Mouse (Mus musculus) CH12.LX (cell line): ENCODE data around the gene Slc25a45. TPM values are rescaled to one million over a fixed set of nuclear protein-coding genes. Genes with fewer than 3 reads are reported as not detected.
"Not testable (repeated sequence)": the region's sequence is repeated elsewhere in the genome, so short reads cannot be mapped to it uniquely, and the experiment has no call there.

Source experiments
- DNase-seq: peaks from one replicate; pipeline ENCODE4 v3.0.0-alpha.2; 2013; ENCODE audit errors: extremely low read depth
- H3K27ac ChIP-seq: 2 replicates; pipeline ENCODE4 v1.5.1; 2012; ENCODE audit warnings: low read depth, mild to moderate bottlenecking, control low read depth, moderate library complexity; ENCODE audit not compliant: insufficient read depth
- H3K27me3 ChIP-seq: replicated peaks from 2 replicates; pipeline ENCODE3; 2012; ENCODE audit warnings: inconsistent platforms
- H3K36me3 ChIP-seq, 2 experiments: replicated peaks in 1 of 2; 2 replicates each; pipeline versions ENCODE3 to v1.6.1; 2012; ENCODE audit warnings: inconsistent platforms in 1 of 2, low read length in 1 of 2, mild to moderate bottlenecking in 1 of 2, mixed read lengths in 1 of 2, moderate library complexity in 1 of 2; ENCODE audit not compliant: control insufficient read depth in 1 of 2, insufficient read depth in 1 of 2
- H3K4me1 ChIP-seq, 2 experiments: 2 replicates each; pipeline ENCODE4 v1.6.1; 2012; ENCODE audit warnings: inconsistent platforms in 1 of 2, moderate library complexity in 1 of 2; ENCODE audit not compliant: insufficient read depth in 2 of 2, control insufficient read depth in 1 of 2
- H3K4me2 ChIP-seq: 2 replicates; pipeline ENCODE4 v1.6.1; 2012; ENCODE audit warnings: low read depth, mild to moderate bottlenecking, control low read depth; ENCODE audit not compliant: poor library complexity, insufficient read depth, severe bottlenecking
- H3K4me3 ChIP-seq, 3 experiments: fragments of 150-350 bp in 1 of 3; sonication (generic) in 1 of 3; replicated peaks in 1 of 3; 2 replicates each; pipeline versions ENCODE3 to v1.5.1; 2011 to 2012; ENCODE audit warnings: low read depth in 2 of 3, low read length in 2 of 3, mild to moderate bottlenecking in 2 of 3, moderate library complexity in 2 of 3, control low read depth in 1 of 3, improper control_type of control experiment in 1 of 3, inconsistent platforms in 1 of 3, mixed read lengths in 1 of 3; ENCODE audit not compliant: poor library complexity in 1 of 3
- H3K79me2 ChIP-seq: replicated peaks from 2 replicates; pipeline ENCODE4 v1.6.1; 2012; ENCODE audit warnings: mild to moderate bottlenecking, moderate library complexity; ENCODE audit not compliant: control insufficient read depth, poor library complexity, insufficient read depth, severe bottlenecking; ENCODE audit errors: extremely low read depth
- H3K9ac ChIP-seq: 2 replicates; pipeline ENCODE4 v1.6.1; 2012; ENCODE audit warnings: low read depth, mild to moderate bottlenecking, control low read depth, moderate library complexity; ENCODE audit not compliant: insufficient read depth
- H3K9me3 ChIP-seq: replicated peaks from 2 replicates; pipeline ENCODE3; 2012; ENCODE audit warnings: low read length, inconsistent platforms, mixed read lengths
- CHD1 ChIP-seq: IDR thresholded peaks from 2 replicates; pipeline ENCODE4 v1.6.1; 2012; ENCODE audit warnings: low read depth, low read length, improper control_type of control experiment, inconsistent platforms
- CTCF ChIP-seq, 2 experiments: IDR thresholded peaks in 1 of 2; conservative IDR thresholded peaks in 1 of 2; 2 replicates each; pipeline ENCODE4 v1.5.1; 2011 to 2012; ENCODE audit warnings: low read depth in 2 of 2, low read length in 2 of 2, improper control_type of control experiment in 1 of 2, inconsistent platforms in 1 of 2, mild to moderate bottlenecking in 1 of 2, moderate library complexity in 1 of 2
- ELF1 ChIP-seq: IDR thresholded peaks from 2 replicates; pipeline ENCODE4 v1.6.1; 2014; ENCODE audit warnings: low read depth, mild to moderate bottlenecking, inconsistent platforms, low read length, improper control_type of control experiment
- KAT2A ChIP-seq: IDR thresholded peaks from 2 replicates; pipeline ENCODE4 v1.6.1; 2012; ENCODE audit warnings: low read length, improper control_type of control experiment, inconsistent platforms; ENCODE audit not compliant: insufficient replicate concordance
- MAFK ChIP-seq: IDR thresholded peaks from 2 replicates; pipeline ENCODE4 v1.6.1; 2011; ENCODE audit warnings: low read length, improper control_type of control experiment; ENCODE audit not compliant: insufficient replicate concordance
- MAX ChIP-seq: IDR thresholded peaks from 2 replicates; pipeline ENCODE4 v1.6.1; 2011; ENCODE audit warnings: low read length, improper control_type of control experiment
- MAZ ChIP-seq: IDR thresholded peaks from 2 replicates; pipeline ENCODE4 v1.6.1; 2012; ENCODE audit warnings: low read depth, mild to moderate bottlenecking, inconsistent platforms, low read length, improper control_type of control experiment, moderate library complexity
- MYC ChIP-seq: IDR thresholded peaks from 2 replicates; pipeline ENCODE4 v1.6.1; 2011; ENCODE audit warnings: low read depth, mild to moderate bottlenecking, improper control_type of control experiment, low read length
- PAX5 ChIP-seq: IDR thresholded peaks from 2 replicates; pipeline ENCODE4 v1.6.1; 2012; ENCODE audit warnings: low read length, inconsistent platforms, mixed read lengths
- RAD21 ChIP-seq: IDR thresholded peaks from 2 replicates; pipeline ENCODE4 v1.6.1; 2011; ENCODE audit warnings: low read depth, mild to moderate bottlenecking, low read length, improper control_type of control experiment, moderate library complexity
- RCOR1 ChIP-seq: conservative IDR thresholded peaks from 2 replicates; pipeline ENCODE4 v1.6.1; 2012; ENCODE audit warnings: low read depth, mild to moderate bottlenecking, inconsistent platforms, low read length, improper control_type of control experiment
- SMC3 ChIP-seq: IDR thresholded peaks from 2 replicates; pipeline ENCODE4 v1.6.1; 2011; ENCODE audit warnings: low read depth, low read length, improper control_type of control experiment
- TBP ChIP-seq: conservative IDR thresholded peaks from 2 replicates; pipeline ENCODE4 v1.6.1; 2011; ENCODE audit warnings: low read depth, low read length, improper control_type of control experiment
- ZMIZ1 ChIP-seq: IDR thresholded peaks from 2 replicates; pipeline ENCODE4 v1.6.1; 2012; ENCODE audit warnings: low read depth, mild to moderate bottlenecking, inconsistent platforms, low read length, improper control_type of control experiment
- dilution Hi-C: fragments of 300-500 bp; cut with MboI; formaldehyde crosslinking; loops from 2 replicates; pipeline ENCODE4 v1.14.3; 2020; ENCODE audit warnings: low sequenced_read_pairs; ENCODE audit not compliant: extremely low pct_unique_long_range_greater_than_20kb, extremely low pct_ligation_motif_present
- in situ Hi-C: fragments of 300-500 bp; cut with MboI; formaldehyde crosslinking; loops from 3 replicates; pipeline ENCODE4 v1.14.3; 2019; ENCODE audit warnings: low sequenced_read_pairs, low pct_ligation_motif_present, low pct_unique_long_range_greater_than_20kb, mixed read lengths
- polyA plus RNA-seq: library from polyadenylated mRNA; unstranded; fragments of >175 nt; gene quantifications from 2 replicates; pipeline ENCODE4 v1.2.1, GENCODE M21; 2012; ENCODE audit warnings: low read depth; ENCODE audit not compliant: insufficient read length
- total RNA-seq, 2 experiments: library from RNA; depleted of rRNA; stranded (reverse); fragments of 300-350 nt in 1 of 2; fragments of >200 nt in 1 of 2; gene quantifications; 2 replicates each; pipeline ENCODE4 v1.2.3; 2012 to 2014

The Slc25a45 gene
- total and polyA plus RNA-seq, 3 experiments: 22.7 to 33.0 (median 23.1) TPM

DNA sequence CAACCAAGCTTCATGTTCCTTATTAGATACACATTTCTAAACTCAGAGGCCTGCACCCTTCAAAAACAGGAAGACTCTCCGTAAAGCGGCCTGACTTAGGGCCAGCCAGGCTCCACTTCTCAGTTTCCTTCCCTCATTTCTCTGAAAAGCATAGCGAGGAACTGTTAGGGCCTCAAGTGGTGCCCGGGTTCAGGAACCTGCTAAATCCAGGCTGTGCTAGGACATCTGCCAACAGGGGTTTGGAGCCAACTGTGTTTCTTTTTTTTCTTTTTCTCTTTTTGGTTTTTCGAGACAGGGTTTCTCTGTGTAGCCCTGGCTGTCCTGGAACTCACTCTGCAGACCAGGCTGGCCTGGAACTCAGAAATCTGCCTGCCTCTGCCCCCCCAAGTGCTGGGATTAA lies 4.5 kb downstream of the Slc25a45 start:
- in situ Hi-C loops, H3K9ac ChIP-seq, H3K4me2 ChIP-seq, DNase-seq, H3K27me3 ChIP-seq, H3K27ac ChIP-seq, H3K79me2 ChIP-seq, dilution Hi-C loops, H3K4me3 ChIP-seq, H3K9me3 ChIP-seq: not testable (repeated sequence)
- H3K36me3 ChIP-seq: peaks cover 35 to 69% of the 10 kb centered on the region in 2 experiments
- H3K4me1 ChIP-seq: peaks cover 3 to 22% of the 10 kb centered on the region in 2 experiments

DNA sequence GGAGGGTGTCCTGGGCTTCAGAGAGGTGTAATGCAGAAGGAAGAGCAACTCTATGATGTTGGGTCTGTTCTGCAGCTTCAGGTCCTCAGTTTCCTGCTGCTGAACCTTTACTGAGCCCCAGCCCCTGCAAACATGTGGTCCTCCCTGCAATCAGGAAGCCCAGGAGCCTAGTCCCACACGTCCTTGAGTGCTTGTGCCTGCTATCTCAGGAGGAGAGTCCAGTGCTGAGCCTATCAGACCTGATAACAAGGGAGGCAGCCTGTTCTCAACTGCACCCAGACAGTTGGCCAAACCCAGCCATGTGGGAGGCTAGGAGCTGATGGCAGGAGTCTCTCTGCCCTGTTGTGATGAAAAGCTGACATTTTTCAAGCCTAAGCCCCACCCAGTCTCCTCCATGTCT lies 6.3 kb downstream of the Slc25a45 start:
- Histone ChIP-seq H3K79me2 (no peaks in the 10 kb centered on the region), H3K4me3 (no peak overlapping the region), H3K4me1 (peaks cover 0 to 11% of the 10 kb centered on the region in 2 experiments; a peak in 2 of 4 replicates), H3K9ac (no peak overlapping the region), H3K27ac (no peak overlapping the region), H3K27me3 (no peaks in the 10 kb centered on the region), H3K9me3 (no peaks in the 10 kb centered on the region), H3K36me3 (peaks cover 35 to 79% of the 10 kb centered on the region in 2 experiments), H3K4me2 (no peak overlapping the region)
- in situ Hi-C loops: no loop called here
- no peak for DNase-seq
- dilution Hi-C loops: no loop called here
- TF ChIP-seq MAFK: no peak
- TF ChIP-seq ZMIZ1: no peak
- no peak for TF ChIP-seq CHD1
- TF ChIP-seq MAX: no peak
- no peak for TF ChIP-seq MYC
- no peak for TF ChIP-seq PAX5
- no peak for TF ChIP-seq RCOR1
- no peak for TF ChIP-seq KAT2A

GRCm38 (mm10) chr19:5885838-5886237 lies 8.2 kb downstream of the Slc25a45 start:
- H3K27me3 ChIP-seq: no peaks in the 10 kb centered on the region
- H3K4me3 ChIP-seq: no peak overlapping the region
- H3K4me1 ChIP-seq: no peaks in the 10 kb centered on the region
- no peak overlapping the region for H3K4me2 ChIP-seq
- H3K79me2 ChIP-seq: no peaks in the 10 kb centered on the region
- dilution Hi-C loops (no loop called here), in situ Hi-C loops (no loop called here)
- H3K9me3 ChIP-seq: no peaks in the 10 kb centered on the region
- H3K27ac ChIP-seq: no peak overlapping the region
- peaks cover 20 to 69% of the 10 kb centered on the region in 2 experiments for H3K36me3 ChIP-seq
- DNase-seq: peak; percentile 46
- TF ChIP-seq SMC3: peak; percentile 61
- TF ChIP-seq CTCF (conservative IDR thresholded peaks at IDR 0.05 in 1 of 2, IDR thresholded peaks at IDR 0.05 in 1 of 2; ENCODE audit: low read depth in 2 of 2, low read length in 2 of 2): peak in 1 of 2 experiments; percentile 70; a peak in 3 of 4 replicates
- peak; percentile 53 for TF ChIP-seq RAD21
- no peak for TF ChIP-seq MAX
- no peak for TF ChIP-seq ELF1
- TF ChIP-seq TBP: no peak
- 0 out of 2 replicates have a peak, but pooled peaks have one; percentile 30 for TF ChIP-seq MYC
- TF ChIP-seq RCOR1: no peak
- no peak for TF ChIP-seq MAZ
- no peak overlapping the region for H3K9ac ChIP-seq
